Mouse (Mus musculus) ES-Bruce4 (cell line): Measurements from ENCODE around the gene Ddx23.

Source experiments
- CTCF ChIP-seq: IDR thresholded peaks from one replicate; pipeline ENCODE4 v1.8.1; 2011; ENCODE audit warnings: low read depth, low read length
- EP300 ChIP-seq: IDR thresholded peaks from 2 replicates; pipeline ENCODE4 v1.6.1; 2011; ENCODE audit warnings: low read depth, low read length; ENCODE audit not compliant: insufficient read depth

- no peak for TF ChIP-seq CTCF
- no peak for TF ChIP-seq EP300
Observed at GRCm38 (mm10) chr15:98683177-98683576, 20.5 kb upstream of the Ddx23 start.
